Mouse (Mus musculus): ENCODE measurements around the gene Slc1a7. TPM values are rescaled to one million over a fixed set of nuclear protein-coding genes. Genes with fewer than 3 reads are reported as not detected.

Slc1a7 gene
- 0.06 TPM in 1 of 2 replicates, not detected in the other for polyA plus RNA-seq (2016; fragmentation: Nextera tagmentation; extraction: Ambion mirVana)

DNA sequence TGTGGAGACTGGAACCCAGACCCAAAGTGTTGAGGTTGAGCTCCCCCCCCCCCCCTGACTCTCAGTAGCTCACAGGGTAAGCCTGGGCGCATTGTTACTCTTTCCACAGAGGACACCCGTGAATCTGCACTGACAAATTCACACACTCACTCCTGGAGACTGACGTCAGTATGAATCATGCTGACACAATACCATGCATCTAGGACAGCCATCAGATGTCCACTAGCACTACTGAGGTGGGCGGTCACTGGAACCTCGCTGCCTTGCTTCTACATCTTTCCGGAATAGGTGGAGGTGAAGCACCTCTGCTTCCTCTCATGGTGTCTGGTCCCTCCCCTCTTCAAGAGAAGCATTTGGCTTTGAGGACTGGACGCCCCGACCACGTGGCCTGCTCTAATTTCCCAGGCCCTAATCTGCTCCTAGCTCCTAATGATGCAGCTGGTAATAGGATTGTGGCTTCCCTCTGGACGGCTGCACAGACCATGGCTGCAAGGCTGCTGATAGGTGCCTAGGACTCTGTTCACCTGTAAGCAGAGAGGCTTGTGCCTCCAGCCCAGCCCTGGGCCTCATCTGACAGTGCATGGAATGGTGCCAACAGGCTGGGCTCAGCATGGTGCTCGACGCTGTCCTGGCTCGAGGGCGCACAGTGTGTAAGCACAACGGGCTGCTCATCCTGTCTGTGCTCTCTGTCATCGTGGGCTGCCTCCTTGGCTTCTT is at the start of gene Slc1a7:
Slc1a7 (plus strand) TSS at position 367 of the 717 bp plus-strand sequence.
- no peaks in the 10 kb centered on the region for H3K36me3 ChIP-seq (replicated peaks)
- no peak within 1 kb of the TSS for H3K4me3 ChIP-seq
- peaks cover 13% of the 10 kb centered on the region for H3K4me1 ChIP-seq
- DNase-seq (ENCODE audit: extremely low spot score, low spot score) = no peak
- no peak within 1 kb of the TSS for H3K27ac ChIP-seq
- 83% methylated on average over 16 of the region's 16 CpGs for WGBS
- H3K9me3 ChIP-seq = no peaks in the 10 kb centered on the region
- no peaks in the 10 kb centered on the region for H3K27me3 ChIP-seq (ENCODE audit: poor library complexity, severe bottlenecking)

DNA sequence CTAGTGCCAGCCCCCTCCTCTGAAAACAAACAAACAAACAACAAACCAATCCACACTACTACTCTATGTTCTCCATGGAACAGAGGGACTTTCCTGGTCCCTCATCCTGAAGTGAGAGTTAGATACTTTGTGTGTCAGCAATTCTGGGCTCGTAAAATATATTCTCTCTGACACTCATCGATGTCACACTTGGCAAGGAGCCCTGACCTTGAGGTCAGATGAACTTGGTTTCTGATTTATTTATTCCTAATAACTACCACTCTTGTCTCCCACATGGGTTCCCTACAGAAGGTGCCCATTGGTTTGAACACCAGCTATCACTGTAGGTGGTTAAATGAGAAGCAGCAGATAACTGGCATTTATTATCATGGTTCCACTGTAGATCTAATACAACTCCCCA is 47.8 kb upstream of the Slc1a7 start:
- no peak for DNase-seq (ENCODE audit: extremely low spot score, low spot score)
- no peaks in the 10 kb centered on the region for H3K9me3 ChIP-seq
- 0 out of 2 replicates have a peak, but pooled peaks cover 6% of the 10 kb centered on the region for H3K36me3 ChIP-seq (replicated peaks)
- H3K4me1 ChIP-seq = peaks cover 14% of the 10 kb centered on the region
- 97% methylated on average over 2 of the region's 2 CpGs for WGBS
- no peak overlapping the region for H3K4me3 ChIP-seq
- no peaks in the 10 kb centered on the region for H3K27me3 ChIP-seq (ENCODE audit: poor library complexity, severe bottlenecking)
- H3K27ac ChIP-seq = no peak overlapping the region

DNA sequence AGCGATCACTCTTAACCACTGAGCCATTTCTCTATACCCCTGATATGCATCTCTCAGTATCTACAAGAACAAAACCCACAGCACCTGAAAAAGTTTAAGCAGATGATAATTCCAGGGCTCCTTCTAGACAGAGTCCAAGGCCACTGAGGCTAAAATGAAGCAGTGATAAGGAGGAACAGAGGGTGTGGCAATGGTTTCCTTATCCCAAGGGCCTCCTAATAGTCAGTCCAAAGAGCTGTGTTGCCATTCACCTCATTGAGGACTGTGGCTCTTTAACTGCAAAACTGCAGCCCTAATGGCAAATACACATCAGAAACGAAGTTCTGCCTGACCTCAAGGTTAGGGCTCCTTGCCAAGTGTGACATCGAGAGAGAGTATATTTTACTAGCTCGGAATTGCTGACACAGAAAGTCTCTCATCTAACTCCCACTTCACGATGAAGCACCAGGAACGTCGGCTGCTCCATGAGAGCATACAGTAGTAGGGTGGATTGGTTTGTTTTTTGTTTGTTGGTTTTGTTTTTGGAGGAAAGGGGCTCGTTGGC is 46.9 kb upstream of the Slc1a7 start:
- 91% methylated on average over 8 of the region's 8 CpGs for WGBS
- Histone ChIP-seq H3K27ac (no peak overlapping the region), H3K9me3 (no peaks in the 10 kb centered on the region), H3K27me3 (ENCODE audit: poor library complexity, severe bottlenecking) (no peaks in the 10 kb centered on the region), H3K4me1 (peaks cover 14% of the 10 kb centered on the region), H3K4me3 (no peak overlapping the region), H3K36me3 (replicated peaks) (0 out of 2 replicates have a peak, but pooled peaks cover 6% of the 10 kb centered on the region)
- DNase-seq (ENCODE audit: extremely low spot score, low spot score) = no peak

DNA sequence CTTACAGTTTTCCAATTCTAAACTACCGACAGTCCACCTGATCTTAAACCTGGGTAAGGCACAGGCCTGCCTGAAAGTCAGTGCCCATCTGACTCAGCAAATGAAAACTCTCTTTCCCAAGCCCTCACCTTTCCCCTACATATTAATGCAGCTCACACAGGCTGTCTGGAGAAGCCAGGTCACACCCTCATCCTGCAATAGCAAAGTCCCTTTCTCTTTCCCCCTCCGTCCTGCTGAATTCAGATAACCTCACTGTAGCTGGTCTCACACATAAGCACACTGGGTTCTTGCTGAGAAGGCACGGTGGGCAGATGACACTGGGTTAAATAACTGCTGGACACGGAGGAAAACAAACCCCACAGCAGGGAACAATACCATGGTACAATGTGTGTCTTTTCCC is 46.2 kb upstream of the Slc1a7 start:
- 75% methylated on average over 4 of the region's 4 CpGs for WGBS
- Histone ChIP-seq H3K4me1 (peaks cover 14% of the 10 kb centered on the region), H3K9me3 (no peaks in the 10 kb centered on the region), H3K36me3 (replicated peaks) (0 out of 2 replicates have a peak, but pooled peaks cover 6% of the 10 kb centered on the region), H3K27me3 (ENCODE audit: poor library complexity, severe bottlenecking) (no peaks in the 10 kb centered on the region), H3K4me3 (peak overlapping the region; percentile 90; the same call in 1 of the 2 replicates), H3K27ac (no peak overlapping the region)
- DNase-seq (ENCODE audit: extremely low spot score, low spot score) = no peak

DNA sequence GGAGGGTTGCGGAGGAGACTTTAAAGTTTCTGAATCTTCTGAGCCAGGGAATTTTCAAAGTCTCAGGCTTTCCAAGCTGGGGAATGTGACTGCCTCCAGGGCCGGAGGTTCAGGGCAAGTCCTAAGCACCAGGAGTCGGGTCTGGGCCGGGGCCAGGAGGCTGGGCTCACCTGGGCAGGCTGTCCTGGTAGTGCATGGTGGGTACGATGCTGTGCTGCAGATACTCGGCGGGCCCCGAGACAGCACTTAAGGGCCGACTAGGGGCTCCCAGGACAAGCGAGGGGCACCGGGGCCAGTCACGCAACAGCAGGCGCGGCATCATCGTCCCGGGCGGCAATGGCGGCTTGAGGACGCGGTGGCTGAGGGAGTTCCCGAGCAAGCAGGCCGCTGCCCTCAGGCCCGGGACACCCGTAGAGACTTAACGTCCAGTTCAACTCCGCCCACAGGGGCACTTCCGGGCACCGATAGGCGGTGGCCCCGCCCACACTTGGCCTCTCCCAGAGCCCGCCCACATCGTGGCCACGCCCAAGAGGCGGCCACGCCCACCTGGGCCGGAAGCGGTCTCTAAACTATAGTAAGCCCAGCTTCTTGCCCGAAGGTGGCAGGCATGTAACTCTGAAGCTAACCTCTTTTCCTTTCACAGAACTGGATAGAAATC is 44.9 kb upstream of the Slc1a7 start, which contains the start of gene Cpt2:
Cpt2 (minus strand) TSS at position 466 of the 658 bp plus-strand sequence.
- peak; percentile 96 for DNase-seq (ENCODE audit: extremely low spot score, low spot score)
- peak within 1 kb of the TSS; percentile 90 for H3K4me3 ChIP-seq
- H3K4me1 ChIP-seq = peaks cover 14% of the 10 kb centered on the region
- H3K27ac ChIP-seq = peak within 1 kb of the TSS; percentile 92
- H3K36me3 ChIP-seq (replicated peaks) = 0 out of 2 replicates have a peak, but pooled peaks cover 6% of the 10 kb centered on the region
- H3K9me3 ChIP-seq = no peaks in the 10 kb centered on the region
- H3K27me3 ChIP-seq (ENCODE audit: poor library complexity, severe bottlenecking) = no peaks in the 10 kb centered on the region
- 2% methylated on average over 38 of the region's 38 CpGs for whole genome bisulfite sequencing

DNA sequence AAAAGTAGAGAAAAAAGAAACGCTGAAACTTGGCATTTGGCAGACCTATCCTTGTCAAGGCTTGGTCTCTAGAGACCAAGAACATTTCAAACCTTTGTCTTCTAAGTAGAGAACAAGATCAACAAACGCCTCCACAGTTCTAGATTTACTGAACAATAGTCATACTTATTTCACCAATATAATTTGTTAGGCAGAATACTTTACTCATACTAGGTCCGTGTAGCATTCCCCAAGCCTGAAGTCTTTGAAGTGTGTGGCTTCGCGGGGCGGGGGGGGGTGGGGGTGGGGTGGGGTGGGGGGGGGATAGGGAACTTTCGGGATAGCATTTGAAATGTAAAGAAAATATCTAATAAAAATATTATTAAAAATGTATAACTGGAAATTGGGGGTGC is 44.3 kb upstream of the Slc1a7 start:
- Histone ChIP-seq H3K4me1 (peaks cover 14% of the 10 kb centered on the region), H3K27ac (peak overlapping the region; percentile 92; the same call in 1 of the 2 replicates), H3K36me3 (replicated peaks) (0 out of 2 replicates have a peak, but pooled peaks cover 6% of the 10 kb centered on the region), H3K4me3 (peak overlapping the region; percentile 90), H3K9me3 (no peaks in the 10 kb centered on the region), H3K27me3 (ENCODE audit: poor library complexity, severe bottlenecking) (no peaks in the 10 kb centered on the region)
- WGBS = 53% methylated on average over 7 of the region's 7 CpGs
- DNase-seq (ENCODE audit: extremely low spot score, low spot score) = no peak

DNA sequence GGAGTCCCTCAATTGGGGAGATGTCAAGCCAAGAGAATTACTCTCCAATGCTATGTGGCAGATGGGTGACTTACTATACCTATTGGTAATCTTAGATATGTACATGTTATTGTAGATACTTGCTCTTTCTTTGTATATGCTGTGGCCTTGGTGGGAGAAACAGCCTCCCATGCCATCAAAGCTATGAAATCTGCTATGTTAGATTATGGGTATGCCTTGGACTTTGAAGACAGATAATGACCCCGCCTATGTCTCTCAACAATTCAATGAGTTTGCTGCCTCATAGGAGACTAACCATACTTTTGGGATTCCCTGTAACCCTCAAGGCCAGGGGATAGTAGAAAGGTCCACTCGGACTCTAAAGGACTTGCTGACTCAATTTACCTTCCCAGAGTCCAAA is 39.9 kb upstream of the Slc1a7 start:
- Histone ChIP-seq H3K9me3 (no peaks in the 10 kb centered on the region), H3K4me1 (no peaks in the 10 kb centered on the region; the same call in 1 of the 2 replicates), H3K27me3 (ENCODE audit: poor library complexity, severe bottlenecking) (no peaks in the 10 kb centered on the region), H3K4me3 (no peak overlapping the region), H3K27ac (no peak overlapping the region), H3K36me3 (replicated peaks) (no peaks in the 10 kb centered on the region)
- DNase-seq (ENCODE audit: extremely low spot score, low spot score) = no peak
- 69% methylated on average over 2 of the region's 2 CpGs for WGBS

DNA sequence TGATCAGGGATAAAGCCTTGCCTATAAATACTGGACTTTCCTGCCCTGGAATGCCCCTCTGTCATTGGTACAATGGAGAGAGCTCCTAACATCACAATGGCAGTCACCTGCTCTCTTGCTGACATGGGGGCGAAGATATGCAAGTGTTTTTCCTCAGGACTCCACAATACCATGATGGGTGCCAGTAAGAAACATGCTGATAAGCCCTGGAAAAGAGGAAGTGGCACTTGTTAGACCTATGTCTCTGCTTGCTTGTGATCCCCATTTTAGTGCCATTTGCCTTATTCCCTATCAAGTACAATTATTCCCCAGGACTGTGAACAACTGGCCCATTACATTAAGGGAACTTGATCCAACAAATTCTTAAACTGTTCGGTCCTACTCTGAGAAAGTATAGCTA is 39.4 kb upstream of the Slc1a7 start:
- no peaks in the 10 kb centered on the region for H3K36me3 ChIP-seq (replicated peaks)
- no peak overlapping the region for H3K4me3 ChIP-seq
- no peaks in the 10 kb centered on the region for H3K9me3 ChIP-seq
- no peak for DNase-seq (ENCODE audit: extremely low spot score, low spot score)
- H3K27ac ChIP-seq = no peak overlapping the region
- 85% methylated on average over 2 of the region's 2 CpGs for WGBS
- H3K27me3 ChIP-seq (ENCODE audit: poor library complexity, severe bottlenecking) = no peaks in the 10 kb centered on the region
- H3K4me1 ChIP-seq = no peaks in the 10 kb centered on the region

DNA sequence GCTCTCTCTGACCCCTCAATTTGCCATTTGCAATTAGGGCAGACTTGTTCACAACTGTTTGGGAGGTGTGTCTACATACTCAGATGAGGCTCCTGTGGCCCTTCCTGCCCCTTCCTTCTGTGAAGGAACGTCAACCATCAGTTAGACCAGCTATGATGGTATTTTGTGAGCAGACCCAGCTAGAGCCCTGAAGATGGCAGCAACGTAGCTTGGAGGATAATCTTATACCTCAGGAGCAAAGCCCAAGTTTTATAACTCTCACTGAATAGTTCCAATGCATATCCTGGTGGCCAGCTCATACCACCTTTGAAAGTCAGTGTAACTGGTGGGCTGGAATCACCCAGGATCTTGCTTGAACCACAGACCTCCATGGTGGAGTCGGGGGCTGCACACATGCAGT is 36.7 kb upstream of the Slc1a7 start:
- no peak overlapping the region for H3K27ac ChIP-seq
- no peaks in the 10 kb centered on the region for H3K36me3 ChIP-seq (replicated peaks)
- no peaks in the 10 kb centered on the region for H3K27me3 ChIP-seq (ENCODE audit: poor library complexity, severe bottlenecking)
- WGBS = 83% methylated on average over 3 of the region's 3 CpGs
- H3K4me3 ChIP-seq = no peak overlapping the region
- no peaks in the 10 kb centered on the region for H3K4me1 ChIP-seq
- no peaks in the 10 kb centered on the region for H3K9me3 ChIP-seq
- no peak for DNase-seq (ENCODE audit: extremely low spot score, low spot score)

DNA sequence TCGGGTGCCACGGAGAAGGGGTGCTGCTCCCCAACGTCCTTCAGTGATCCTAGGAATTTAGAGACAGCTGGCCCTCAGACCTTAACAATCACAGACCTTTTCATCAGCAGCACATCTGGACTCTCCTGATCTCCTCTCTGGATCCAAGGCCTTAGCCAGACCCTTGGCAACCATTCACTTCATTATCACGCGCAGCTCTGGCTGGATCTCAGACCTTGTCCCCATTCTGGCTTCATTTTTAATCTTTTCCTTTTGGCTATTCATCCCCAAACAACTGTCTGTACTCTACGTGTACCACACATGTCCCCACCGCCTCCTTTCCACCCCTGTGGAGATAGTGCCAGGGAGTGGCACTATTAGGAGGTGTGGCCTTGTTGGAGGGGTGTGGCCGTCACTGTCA is 34.9 kb upstream of the Slc1a7 start:
- no peak for DNase-seq (ENCODE audit: extremely low spot score, low spot score)
- WGBS = 82% methylated on average over 8 of the region's 8 CpGs
- Histone ChIP-seq H3K9me3 (no peaks in the 10 kb centered on the region), H3K27ac (no peak overlapping the region), H3K4me1 (no peaks in the 10 kb centered on the region), H3K27me3 (ENCODE audit: poor library complexity, severe bottlenecking) (no peaks in the 10 kb centered on the region), H3K36me3 (replicated peaks) (no peaks in the 10 kb centered on the region), H3K4me3 (no peak overlapping the region)

DNA sequence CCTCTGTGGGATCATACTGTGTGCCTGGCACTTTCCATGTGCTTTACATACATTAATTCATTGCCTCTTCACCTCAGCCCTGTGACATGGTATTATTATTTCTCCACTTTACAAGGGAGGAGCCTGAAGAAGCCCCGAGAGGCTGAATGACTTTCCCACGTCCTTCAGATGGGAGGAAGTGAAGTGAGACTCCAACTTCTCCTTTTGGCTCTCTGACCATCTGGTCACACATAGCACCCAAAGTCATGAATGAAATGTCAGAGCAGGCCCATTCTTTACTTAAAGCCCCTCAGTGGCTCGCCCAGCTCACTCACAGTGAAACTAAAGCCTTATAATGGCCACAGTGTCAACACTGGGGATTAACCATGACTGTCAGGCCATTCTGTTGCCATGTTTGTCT is 32.9 kb upstream of the Slc1a7 start:
- WGBS = 86% methylated on average over 3 of the region's 3 CpGs
- no peaks in the 10 kb centered on the region for H3K9me3 ChIP-seq
- no peaks in the 10 kb centered on the region for H3K27me3 ChIP-seq (ENCODE audit: poor library complexity, severe bottlenecking)
- H3K27ac ChIP-seq = no peak overlapping the region
- DNase-seq (ENCODE audit: extremely low spot score, low spot score) = no peak
- no peaks in the 10 kb centered on the region for H3K36me3 ChIP-seq (replicated peaks)
- H3K4me1 ChIP-seq = no peaks in the 10 kb centered on the region
- no peak overlapping the region for H3K4me3 ChIP-seq

DNA sequence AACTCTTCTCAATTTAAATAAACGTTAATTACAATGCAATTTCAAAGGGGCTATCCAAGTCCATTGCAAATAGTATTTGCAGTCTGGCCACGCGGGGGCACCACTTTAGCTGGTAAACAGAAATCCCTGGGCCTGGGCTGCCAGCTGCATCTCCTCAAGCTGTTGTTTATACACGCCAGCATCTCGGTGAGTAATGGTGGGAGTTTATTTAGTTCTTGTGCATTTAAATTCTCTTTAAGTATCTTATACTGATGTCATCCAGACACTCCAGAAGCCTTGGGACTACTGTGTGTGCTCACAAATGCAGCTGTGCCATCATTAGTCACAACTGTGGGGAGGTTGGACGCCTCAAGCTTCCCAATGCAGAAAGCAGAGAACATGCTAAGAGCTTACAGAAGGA is 30.8 kb upstream of the Slc1a7 start:
- H3K27ac ChIP-seq = no peak overlapping the region
- no peaks in the 10 kb centered on the region for H3K36me3 ChIP-seq (replicated peaks)
- no peaks in the 10 kb centered on the region for H3K4me1 ChIP-seq
- H3K4me3 ChIP-seq = no peak overlapping the region
- no peaks in the 10 kb centered on the region for H3K9me3 ChIP-seq
- peak; percentile 33 for DNase-seq (ENCODE audit: extremely low spot score, low spot score)
- no peaks in the 10 kb centered on the region for H3K27me3 ChIP-seq (ENCODE audit: poor library complexity, severe bottlenecking)
- 37% methylated on average over 6 of the region's 6 CpGs for WGBS

DNA sequence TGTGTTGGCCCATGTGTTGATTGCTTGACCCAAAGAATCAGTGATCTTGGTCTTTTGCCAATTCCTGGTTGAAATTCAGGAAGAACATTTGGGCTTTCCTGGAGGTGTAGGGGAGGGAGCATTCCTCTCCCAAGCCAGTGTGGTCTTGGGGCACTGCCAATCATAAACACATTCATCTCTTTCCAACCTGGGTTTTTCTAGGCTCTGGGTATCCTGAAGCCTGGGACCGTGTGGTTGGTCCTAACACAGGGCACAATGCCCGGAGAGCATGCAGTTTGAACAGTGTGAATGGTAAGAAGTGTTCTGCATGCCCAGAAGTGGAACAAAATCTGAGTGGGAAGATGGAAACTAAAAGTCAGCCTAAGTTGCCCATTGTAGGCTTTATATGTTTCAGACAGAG is 30.0 kb upstream of the Slc1a7 start:
- no peak overlapping the region for H3K4me3 ChIP-seq
- H3K27me3 ChIP-seq (ENCODE audit: poor library complexity, severe bottlenecking) = no peaks in the 10 kb centered on the region
- no peaks in the 10 kb centered on the region for H3K36me3 ChIP-seq (replicated peaks)
- 90% methylated on average over 2 of the region's 2 CpGs for WGBS
- H3K4me1 ChIP-seq = no peaks in the 10 kb centered on the region
- H3K9me3 ChIP-seq = no peaks in the 10 kb centered on the region
- no peak for DNase-seq (ENCODE audit: extremely low spot score, low spot score)
- H3K27ac ChIP-seq = no peak overlapping the region
